ENCODE assay signal across 13 mouse cellular contexts in genomic region chr6:32052135-32052915, GRCm38 (mm10). TPM values are rescaled to one million over a fixed set of nuclear protein-coding genes. Genes with fewer than 3 reads are reported as not detected.
A peak's percentile ranks its signal among the peaks of the same experiment; 100 is the strongest.
DNase-seq lines count a peak whose midpoint lies in the region; ATAC-seq lines count a peak whose summit lies in the region.
"Had no signal": no experiment of that assay in that cellular context is flagged by ENCODE, and none has a peak within 500 bp of the region (broad histone marks: within the 10 kb centered on the region; RNA-seq: fewer than 3 reads in every experiment).

No protein-coding gene starts in this region.

- H3K4me2 ChIP-seq in hindbrain, embryonic 13.5 days, result no peak overlapping the region
- no peak overlapping the region for H3K4me2 ChIP-seq in hindbrain, embryonic 12.5 days (replicated peaks)
- H3K4me2 ChIP-seq in lung, embryonic 15.5 days, result no peak overlapping the region
- H3K4me2 ChIP-seq: liver, embryonic 12.5 days had no signal

- H3K36me3 ChIP-seq in hindbrain, embryonic 13.5 days, result no peaks in the 10 kb centered on the region
- no peaks in the 10 kb centered on the region for H3K36me3 ChIP-seq in hindbrain, embryonic 12.5 days
- no peaks in the 10 kb centered on the region for H3K36me3 ChIP-seq in lung, embryonic 15.5 days
- H3K36me3 ChIP-seq: liver, embryonic 12.5 days had no signal

- H3K4me1 ChIP-seq in hindbrain, embryonic 13.5 days (replicated peaks), result peaks cover 4% of the 10 kb centered on the region; the same call in 1 of the 2 replicates
- no peaks in the 10 kb centered on the region for H3K4me1 ChIP-seq in hindbrain, embryonic 12.5 days
- H3K4me1 ChIP-seq in lung, embryonic 15.5 days, result 0 out of 2 replicates have a peak, but pooled peaks cover 4% of the 10 kb centered on the region
- H3K4me1 ChIP-seq: liver, embryonic 12.5 days had no signal

- H3K27ac ChIP-seq in hindbrain, embryonic 13.5 days, result peak overlapping the region; percentile 70
- no peak overlapping the region; the same call in 1 of the 2 replicates for H3K27ac ChIP-seq in hindbrain, embryonic 12.5 days
- peak overlapping the region; percentile 33; the same call in 1 of the 2 replicates for H3K27ac ChIP-seq in lung, embryonic 15.5 days
- H3K27ac ChIP-seq: liver, embryonic 12.5 days had no signal

- no peak overlapping the region for H3K9ac ChIP-seq in hindbrain, embryonic 13.5 days
- H3K9ac ChIP-seq in hindbrain, embryonic 12.5 days, result no peak overlapping the region
- H3K9ac ChIP-seq in lung, embryonic 15.5 days, result no peak overlapping the region
- H3K9ac ChIP-seq: liver, embryonic 12.5 days had no signal

- no peak for ATAC-seq in hindbrain, embryonic 13.5 days (ENCODE audit: low FRiP score)
- ATAC-seq in hindbrain, embryonic 12.5 days (ENCODE audit: low FRiP score), result no peak
- ATAC-seq in lung, embryonic 15.5 days (ENCODE audit: borderline replicate concordance, extremely low read depth, low FRiP score, low TSS enrichment), result peak; percentile 86
- ATAC-seq: liver, embryonic 12.5 days had no signal

- no peaks in the 10 kb centered on the region for H3K27me3 ChIP-seq in hindbrain, embryonic 13.5 days
- no peaks in the 10 kb centered on the region for H3K27me3 ChIP-seq in hindbrain, embryonic 12.5 days
- no peaks in the 10 kb centered on the region for H3K27me3 ChIP-seq in lung, embryonic 15.5 days
- H3K27me3 ChIP-seq: liver, embryonic 12.5 days had no signal

- H3K9me3 ChIP-seq in hindbrain, embryonic 13.5 days, result no peaks in the 10 kb centered on the region
- no peaks in the 10 kb centered on the region for H3K9me3 ChIP-seq in hindbrain, embryonic 12.5 days (replicated peaks)
- H3K9me3 ChIP-seq in lung, embryonic 15.5 days, result no peaks in the 10 kb centered on the region
- H3K9me3 ChIP-seq: liver, embryonic 12.5 days had no signal

- 62% methylated on average over 6 of the region's 6 CpGs for WGBS in hindbrain, embryonic 13.5 days
- 75% methylated on average over 6 of the region's 6 CpGs for WGBS in hindbrain, embryonic 12.5 days
- WGBS in lung, embryonic 15.5 days, result 58% methylated on average over 6 of the region's 6 CpGs

- no peak for DNase-seq in lung, postnatal 25 days (ENCODE audit: low spot score)
- peak; percentile 23 for DNase-seq in brain, adult 2 months (ENCODE audit: low read depth, low spot score)
- DNase-seq in lung, postnatal 10 days, result peak; percentile 57
- DNase-seq in right cerebral cortex, postnatal 36 days (ENCODE audit: low spot score in 2 of 2), result no peak
- DNase-seq in embryo, embryonic 10.5 days (ENCODE audit: low spot score), result no peak
- DNase-seq: gastrocnemius, postnatal 10 days had no signal

- H3K4me3 ChIP-seq in hindbrain, embryonic 13.5 days, result no peak overlapping the region
- no peak overlapping the region for H3K4me3 ChIP-seq in hindbrain, embryonic 12.5 days
- no peak overlapping the region for H3K4me3 ChIP-seq in lung, embryonic 15.5 days
- H3K4me3 ChIP-seq: liver, embryonic 12.5 days had no signal

RNA-seq across cellular contexts. Expression of gene 1700012A03Rik, which starts 2.3 kb away (rescaled TPM):
- polyA plus RNA-seq in hindbrain, embryonic 13.5 days (2015; fragmentation: Nextera tagmentation; extraction: Ambion mirVana), result not detected in 2 replicates
- not detected in 2 replicates for polyA plus RNA-seq in hindbrain, embryonic 12.5 days (2016; fragmentation: Nextera tagmentation; extraction: Ambion mirVana)
- not detected in 2 replicates for polyA plus RNA-seq in lung, embryonic 15.5 days (2015; fragmentation: Nextera tagmentation; extraction: Ambion mirVana)
- polyA plus RNA-seq: embryonic facial prominence, embryonic 11.5 days; large intestine, adult 2 months; liver, embryonic 12.5 days; urinary bladder, adult 2 months had no signal

Comparison
In these comparisons a context has a peak if more than half of its experiments do, and no peak if none do; other contexts are left out.
1. DNase-seq: peak in brain, adult 2 months (single experiment) and lung, postnatal 10 days (single experiment); none in lung, postnatal 25 days (single experiment), right cerebral cortex, postnatal 36 days (0 of 2) and embryo, embryonic 10.5 days (single experiment).